Mouse (Mus musculus) neural tube, postnatal 0 days (tissue): ENCODE results near the gene Gm4070. TPM values are rescaled to one million over a fixed set of nuclear protein-coding genes. Genes with fewer than 3 reads are reported as not detected.

Source experiments
- polyA plus RNA-seq: library from polyadenylated mRNA; unstranded; fragments of >200 nt; fragmentation: Nextera tagmentation; extraction: Ambion mirVana; gene quantifications from 2 replicates; pipeline ENCODE4 v1.2.1, GENCODE M21; 2015

Gene Gm4070
- 0.47 TPM in 1 of 2 replicates, not detected in the other for polyA plus RNA-seq

DNA sequence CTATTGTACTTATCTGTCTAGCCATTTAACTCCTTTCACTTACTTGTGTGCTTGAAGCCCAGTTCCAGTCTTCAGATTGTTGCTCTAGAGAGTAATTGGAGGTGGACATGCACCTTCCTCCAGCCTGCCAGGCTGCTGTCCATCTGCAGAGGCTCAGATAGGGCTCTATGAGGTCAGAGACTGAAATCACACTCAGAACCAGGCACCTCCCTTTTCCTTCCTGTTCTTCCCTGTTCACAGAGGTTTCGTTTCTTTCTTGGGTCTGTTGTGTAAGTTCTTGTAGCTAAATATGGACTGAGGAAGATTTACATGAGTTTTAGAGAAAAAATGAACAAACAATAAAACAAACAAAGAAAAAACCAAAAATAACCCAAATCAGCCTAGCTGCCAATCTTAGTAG lies at the start of gene Gm4070:
Gene Gm4070 (minus strand): TSS at position 156 of the 400 bp plus-strand sequence.

Other genes starting within 250 kb of the Gm4070 start
- 181 and 191 TPM in 2 replicates for gene Ilk, start 217.4 kb downstream of the Gm4070 start, polyA plus RNA-seq
- gene Rrp8, start 216.6 kb downstream of the Gm4070 start, polyA plus RNA-seq, result 19.3 and 20.0 TPM in 2 replicates
- gene Taf10, start 209.6 kb downstream of the Gm4070 start, polyA plus RNA-seq, result 129 and 156 TPM in 2 replicates
- gene Tpp1, start 201.7 kb downstream of the Gm4070 start, polyA plus RNA-seq, result 54.2 and 63.4 TPM in 2 replicates
- 5.9 and 7.6 TPM in 2 replicates for gene Dchs1, start 166.3 kb downstream of the Gm4070 start, polyA plus RNA-seq
- gene Mrpl17, start 142.9 kb downstream of the Gm4070 start, polyA plus RNA-seq, result 234 and 242 TPM in 2 replicates